Mouse (Mus musculus): Measurements from ENCODE around the gene Cplane1. TPM values are rescaled to one million over a fixed set of nuclear protein-coding genes. Genes with fewer than 3 reads are reported as not detected.

Cplane1 gene
- 0.61 and 0.66 TPM in 2 replicates for polyA plus RNA-seq (2012; rRNA removed)

GRCm38 (mm10) chr15:8168591-8169265, at the start of gene Cplane1:
Gene Cplane1, plus strand, starts transcription at chr15:8169106.

Other genes starting within 250 kb of the Cplane1 start
- gene Wdr70, start 69.9 kb upstream of the Cplane1 start, polyA plus RNA-seq (2012; rRNA removed) = 10.0 and 13.1 TPM in 2 replicates
- 11.4 and 13.2 TPM in 2 replicates for gene Nup155, start 59.8 kb upstream of the Cplane1 start, polyA plus RNA-seq (2012; rRNA removed)

All from liver, embryonic 14 days (tissue).